Mouse (Mus musculus): ENCODE data around the gene Sigmar1.
A peak's percentile ranks its signal among the peaks of the same experiment; 100 is the strongest.
"Not testable (repeated sequence)": the region's sequence is repeated elsewhere in the genome, so short reads cannot be mapped to it uniquely, and the experiment has no call there.

Sigmar1 gene

DNA sequence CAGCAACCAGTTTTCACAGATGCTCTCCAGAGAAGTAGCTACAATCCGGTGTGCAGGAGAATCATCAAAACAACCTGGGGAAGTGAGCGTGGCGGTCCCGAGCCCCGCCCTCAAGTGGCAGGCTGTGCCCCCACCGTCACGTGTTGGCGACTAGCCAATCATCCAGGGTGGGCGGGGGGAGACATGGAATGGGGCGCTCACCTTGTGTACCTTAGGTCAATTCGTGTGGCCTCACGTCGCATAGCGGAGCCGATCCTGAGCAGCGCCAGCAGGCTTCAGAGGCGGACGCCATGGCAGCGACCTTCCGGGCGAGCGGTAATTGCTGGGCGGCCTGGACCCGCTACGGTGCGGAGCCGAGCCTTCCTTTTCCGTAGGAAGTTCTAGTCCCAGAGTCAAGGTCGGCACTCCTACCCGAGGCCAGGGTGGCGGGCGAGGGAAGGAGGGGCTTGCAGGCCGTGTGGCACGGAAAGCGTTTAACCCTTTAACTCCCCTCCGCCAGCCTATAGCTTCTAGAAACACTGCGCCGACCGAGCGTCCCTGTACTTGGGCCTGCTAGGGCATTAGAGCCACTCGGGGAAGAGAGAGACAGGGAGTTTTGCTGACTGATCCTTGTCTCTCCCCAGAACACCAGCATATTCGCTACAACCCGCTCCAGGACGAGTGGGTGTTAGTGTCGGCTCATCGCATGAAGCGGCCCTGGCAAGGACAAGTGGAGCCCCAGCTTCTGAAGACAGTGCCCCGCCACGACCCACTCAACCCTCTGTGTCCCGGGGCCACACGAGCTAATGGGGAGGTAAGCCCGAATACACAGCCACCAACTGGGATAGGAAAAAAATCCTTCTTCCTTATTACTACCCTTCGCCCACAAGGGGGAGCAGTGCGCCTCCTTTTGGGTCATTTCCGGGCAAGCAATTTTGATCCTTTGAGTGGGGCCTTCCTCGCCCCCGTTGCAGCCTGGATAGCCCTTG, at the start of gene Sigmar1:
TSS of gene Sigmar1 (minus strand) at position 820 of the 968 bp plus-strand sequence.
- DNase-seq: peak; percentile 91

DNA sequence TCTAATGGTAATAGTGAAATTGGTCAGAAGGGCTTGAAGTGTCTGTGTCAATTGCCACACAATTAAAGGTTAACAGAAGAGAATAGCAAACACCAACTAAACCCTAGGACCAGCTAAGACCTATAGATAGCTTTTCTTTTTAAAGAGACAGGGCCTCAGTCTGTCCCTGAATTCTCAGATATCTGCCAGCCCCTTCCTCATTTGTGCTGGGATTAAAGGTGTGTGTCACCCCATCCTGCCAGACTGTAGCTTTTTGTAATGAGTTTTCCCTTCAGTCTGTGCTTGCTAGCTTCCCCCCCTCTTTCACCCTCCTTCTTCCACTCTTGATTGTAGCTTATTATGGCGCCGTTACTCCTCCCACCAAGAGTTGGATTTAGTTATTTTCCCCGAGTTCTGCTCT, 27.2 kb upstream of the Sigmar1 start:
- not testable (repeated sequence) for DNase-seq

DNA sequence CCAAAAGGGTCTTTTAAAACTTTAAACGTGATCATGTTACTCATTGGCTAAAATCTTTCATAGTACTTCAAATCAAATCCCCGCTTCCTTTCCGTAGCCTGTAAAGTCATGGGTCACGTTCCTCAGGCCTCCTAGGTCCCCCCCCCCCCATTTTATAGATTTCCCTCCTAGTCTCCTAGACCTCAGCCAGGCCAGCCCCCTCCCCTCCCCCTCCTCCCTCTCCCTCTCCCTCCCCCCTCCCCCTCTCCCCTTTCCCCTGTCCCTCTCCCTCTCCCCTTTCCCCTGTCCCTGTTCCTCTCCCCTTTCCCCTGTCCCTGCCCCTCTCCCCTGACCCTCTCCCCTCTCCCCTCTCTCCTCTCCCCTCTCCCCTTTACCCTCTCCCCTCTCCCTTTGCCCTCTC, 26.8 kb upstream of the Sigmar1 start:
- not testable (repeated sequence) for DNase-seq

DNA sequence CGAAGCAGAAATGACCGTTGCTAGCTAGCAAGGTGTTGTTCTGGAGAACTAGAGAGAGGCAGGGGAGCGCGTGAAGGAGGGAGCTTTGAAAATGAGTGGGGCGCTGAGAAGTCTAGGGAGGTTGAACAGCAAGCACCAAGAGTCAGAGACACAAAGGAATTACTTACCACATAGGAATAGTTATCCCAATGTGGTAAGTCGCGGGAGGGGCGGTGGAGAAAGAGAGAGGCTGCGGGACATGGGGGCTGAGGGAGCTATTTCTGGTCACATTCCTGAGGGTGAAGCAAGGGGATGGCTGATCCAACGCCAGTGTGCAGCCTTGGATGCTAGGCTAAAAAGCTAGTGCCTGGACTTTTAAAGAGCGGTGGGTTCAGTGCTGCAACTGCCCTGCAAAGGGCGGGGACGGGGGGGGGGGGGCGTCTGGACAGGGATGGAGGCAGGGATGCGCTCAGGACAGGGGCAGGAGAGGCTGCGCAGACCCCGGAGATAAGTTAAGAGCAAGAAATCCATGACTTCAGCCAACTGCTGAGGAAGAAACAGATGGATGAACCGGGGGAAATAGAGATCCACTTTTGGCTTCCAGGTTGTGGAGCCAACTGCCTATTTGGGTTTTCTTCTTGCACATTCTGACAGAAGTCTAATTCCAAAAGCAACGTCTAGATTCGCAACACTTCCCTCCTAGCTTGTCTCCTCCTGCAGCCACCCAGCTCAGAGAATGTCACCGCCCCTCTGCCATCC, 26.0 kb upstream of the Sigmar1 start:
- DNase-seq: peak; percentile 46

DNA sequence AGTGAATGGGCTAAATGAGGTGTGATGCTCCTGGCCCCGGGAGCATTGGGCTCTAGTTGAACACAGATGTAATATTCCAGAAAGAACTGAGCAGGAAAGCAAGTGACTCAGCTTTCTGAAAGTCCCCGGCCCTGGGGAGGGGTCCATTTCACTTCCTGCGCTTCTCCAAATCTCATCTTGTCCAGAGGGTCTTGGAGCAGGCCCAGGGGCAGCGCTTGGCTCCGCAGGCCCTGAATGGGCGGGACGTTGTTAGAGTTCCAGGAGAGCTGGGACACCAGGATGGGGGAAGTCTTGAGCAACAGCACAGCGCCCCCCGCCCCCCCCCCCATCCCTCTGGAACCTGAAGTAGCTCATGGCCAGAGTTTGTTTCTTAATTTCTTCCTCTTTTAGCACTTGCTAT, 25.3 kb upstream of the Sigmar1 start:
- not testable (repeated sequence) for DNase-seq

DNA sequence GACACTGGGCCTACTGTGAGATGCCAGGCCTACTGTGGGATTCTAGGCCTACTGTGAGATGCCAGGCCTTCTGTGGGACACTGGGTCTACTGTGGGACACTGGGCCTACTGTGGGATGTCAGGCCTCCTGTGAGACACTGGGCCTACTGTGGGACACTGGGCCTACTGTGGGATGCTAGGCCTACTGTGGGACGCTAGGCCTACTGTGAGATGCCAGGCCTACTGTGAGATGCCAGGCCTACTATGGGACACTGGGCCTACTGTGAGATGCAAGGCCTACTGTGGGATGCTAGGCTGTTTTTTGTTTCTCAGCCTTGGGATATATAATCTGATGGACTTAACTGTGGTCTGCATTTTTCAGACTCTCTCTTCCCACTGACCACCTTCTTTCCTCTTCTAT, 19.9 kb upstream of the Sigmar1 start:
- DNase-seq: not testable (repeated sequence)

DNA sequence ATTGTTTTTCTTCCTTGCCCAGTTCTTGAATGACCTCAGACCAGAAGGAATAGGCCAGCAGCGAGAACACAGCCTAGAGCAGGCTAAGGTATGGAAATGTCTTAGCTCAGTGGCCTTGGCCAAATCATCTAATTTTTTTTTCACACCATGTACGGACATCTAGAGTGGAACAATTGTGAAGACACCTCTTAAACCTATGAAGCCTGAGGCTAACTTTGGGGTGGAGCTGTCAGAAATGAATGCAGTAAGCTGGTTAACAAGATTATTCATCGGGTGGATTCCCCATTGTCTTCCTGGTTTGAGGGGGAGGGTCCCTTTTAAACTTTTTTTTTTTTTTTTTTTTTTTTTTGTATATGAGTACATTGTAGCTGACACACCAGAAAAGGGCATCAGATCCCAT, 18.5 kb upstream of the Sigmar1 start:
- not testable (repeated sequence) for DNase-seq

DNA sequence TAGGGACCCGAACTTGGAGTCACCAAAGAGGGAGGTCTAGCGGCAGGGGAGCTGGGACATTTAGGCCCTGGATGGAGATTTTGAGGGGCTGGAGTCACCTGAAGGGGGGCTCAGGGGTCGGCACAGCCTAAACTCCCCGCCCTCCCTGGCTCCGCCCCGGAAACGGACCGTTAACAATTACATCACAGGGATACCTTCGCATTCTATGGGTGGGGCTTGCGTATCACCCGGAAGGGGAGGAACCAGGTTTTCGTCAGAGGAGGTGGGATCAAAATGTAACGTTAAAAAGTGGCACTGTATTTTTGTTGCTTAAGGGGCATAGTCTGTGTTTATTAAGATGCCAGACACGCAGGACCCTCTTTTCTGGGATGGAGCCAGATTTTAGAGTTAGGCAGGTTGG, 18.0 kb upstream of the Sigmar1 start, which contains the start of gene Ccl27a:
TSS of gene Ccl27a (minus strand) at position 246 of the 400 bp plus-strand sequence.
- DNase-seq: peak; percentile 93

DNA sequence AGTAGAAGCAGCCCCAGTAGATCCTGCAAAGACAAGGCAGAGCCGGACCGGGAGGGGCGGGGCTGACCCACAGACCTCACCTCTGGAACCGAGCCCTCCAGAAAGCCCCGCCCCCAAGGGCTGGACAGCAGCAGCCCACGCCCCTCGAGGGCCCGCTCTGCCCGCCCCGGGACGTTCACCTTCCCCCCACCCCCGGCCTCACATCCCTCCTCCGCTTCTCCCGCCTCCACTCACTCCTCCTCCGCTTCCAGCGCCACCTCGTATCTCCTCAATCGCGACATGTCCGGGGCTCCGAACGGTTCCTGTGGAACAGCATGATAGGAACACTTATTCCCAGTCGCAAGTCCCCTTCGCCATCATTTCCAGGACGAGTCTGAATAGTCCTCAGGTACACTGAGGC, 17.5 kb upstream of the Sigmar1 start:
- DNase-seq: peak; percentile 83

DNA sequence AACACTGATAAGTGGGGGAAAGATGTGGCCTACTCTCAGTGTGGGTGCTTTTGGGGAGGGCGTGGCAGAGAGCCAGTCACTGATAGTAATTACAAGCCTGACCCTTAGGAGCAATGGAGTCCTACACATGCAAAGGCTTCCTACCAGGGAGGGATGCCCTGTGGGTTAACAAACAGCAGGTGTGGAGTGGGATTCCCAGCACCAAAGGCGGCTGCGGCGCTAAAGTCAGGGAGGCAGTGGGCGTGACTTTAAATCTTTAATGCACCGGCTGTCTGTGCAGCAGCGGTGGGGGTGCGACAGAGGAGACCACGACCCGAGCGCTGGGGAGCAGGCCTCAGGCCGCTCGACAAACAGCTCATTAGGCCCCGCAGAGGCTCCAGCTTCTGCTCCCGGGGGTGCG, 17.0 kb upstream of the Sigmar1 start:
- peak; percentile 67 for DNase-seq

DNA sequence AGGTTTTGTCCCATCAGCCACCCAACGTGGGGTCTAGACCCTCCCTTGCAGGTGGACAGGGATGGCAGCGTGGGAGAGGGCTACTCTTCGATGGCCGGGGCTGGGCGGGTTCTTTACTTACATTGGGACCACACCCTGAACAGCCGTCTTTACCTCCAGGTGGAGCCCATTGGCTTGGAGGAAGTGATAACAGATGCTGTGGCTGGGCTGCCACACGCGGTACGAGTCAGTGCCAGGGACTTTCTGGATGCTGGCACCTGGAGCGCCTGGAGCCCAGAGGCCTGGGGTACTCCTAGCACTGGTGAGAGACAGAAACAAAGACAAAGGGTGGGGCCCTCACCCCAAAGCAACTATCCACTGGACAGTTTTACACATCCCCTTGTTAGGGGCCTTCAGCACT, 11.3 kb upstream of the Sigmar1 start:
- DNase-seq: peak; percentile 40

DNA sequence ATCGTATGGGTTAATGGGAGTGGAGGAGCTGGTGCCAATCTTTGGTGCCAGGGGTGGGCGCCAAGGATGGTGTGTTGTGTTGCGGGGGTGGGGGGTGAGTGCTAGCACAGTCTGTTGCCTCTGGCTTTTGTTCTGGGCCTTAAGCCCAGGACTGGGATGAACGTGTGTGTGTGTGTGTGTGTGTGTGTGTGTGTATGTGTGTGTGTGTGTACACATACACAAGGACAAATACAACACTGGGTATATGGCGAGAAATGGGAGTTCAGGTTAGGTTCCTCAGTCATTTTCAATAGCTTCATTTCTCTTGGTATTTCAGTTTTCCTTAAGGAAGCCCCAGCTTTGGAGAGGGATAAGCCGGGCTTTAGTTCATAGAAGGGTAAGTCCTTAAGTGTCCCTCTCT, 7.2 kb upstream of the Sigmar1 start:
- DNase-seq: not testable (repeated sequence)

DNA sequence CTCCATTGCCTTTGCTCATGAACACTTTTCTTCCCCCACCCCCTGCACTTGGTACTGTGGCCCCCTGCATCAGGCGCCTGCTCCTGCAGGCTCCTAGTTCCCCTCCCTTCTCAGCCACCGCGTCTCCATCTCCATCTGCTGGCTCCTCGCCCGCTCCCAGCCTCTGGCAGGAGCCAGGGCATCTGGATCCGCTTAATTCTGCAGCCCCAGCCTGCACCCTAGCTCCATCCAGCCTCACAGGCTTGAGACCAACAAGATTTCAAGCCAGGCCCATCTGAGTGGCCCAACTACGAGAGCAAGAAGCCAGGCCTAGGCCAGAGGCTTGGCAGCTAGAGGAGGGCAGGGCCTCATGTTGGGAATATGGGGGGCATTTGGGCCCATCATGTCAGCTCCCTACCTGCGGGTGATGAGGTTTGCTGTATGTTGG, 6.7 kb upstream of the Sigmar1 start:
- DNase-seq: peak; percentile 71

DNA sequence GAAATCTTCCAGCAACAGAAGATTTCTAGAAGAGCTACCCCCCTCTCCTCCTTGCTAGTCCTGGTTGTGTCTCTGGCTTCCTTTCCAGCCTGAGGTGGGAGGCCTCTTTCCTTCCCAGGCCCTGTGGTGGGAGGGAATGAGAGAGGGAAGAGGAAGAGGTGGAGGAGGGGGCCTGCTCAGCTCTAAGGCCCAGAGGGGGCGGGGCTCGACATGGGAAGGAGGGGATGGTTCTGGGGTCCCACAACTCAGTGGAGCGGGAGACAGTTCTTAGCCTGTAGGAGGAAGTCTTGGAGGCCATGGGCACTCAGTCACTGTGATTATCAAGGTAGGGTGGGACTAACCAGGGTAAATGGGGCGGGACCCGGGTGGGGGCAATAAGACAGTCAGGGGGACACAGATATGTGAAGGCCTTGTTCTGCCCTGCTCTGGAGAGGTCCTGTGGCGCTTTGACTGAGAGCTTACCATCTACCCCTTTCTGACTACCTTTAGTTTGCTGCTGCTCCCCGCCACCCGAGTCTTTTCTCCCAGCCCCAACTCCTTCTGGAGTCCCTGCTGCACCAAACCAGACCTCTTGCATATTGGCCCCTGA, 6.2 kb upstream of the Sigmar1 start:
- peak; percentile 60 for DNase-seq

DNA sequence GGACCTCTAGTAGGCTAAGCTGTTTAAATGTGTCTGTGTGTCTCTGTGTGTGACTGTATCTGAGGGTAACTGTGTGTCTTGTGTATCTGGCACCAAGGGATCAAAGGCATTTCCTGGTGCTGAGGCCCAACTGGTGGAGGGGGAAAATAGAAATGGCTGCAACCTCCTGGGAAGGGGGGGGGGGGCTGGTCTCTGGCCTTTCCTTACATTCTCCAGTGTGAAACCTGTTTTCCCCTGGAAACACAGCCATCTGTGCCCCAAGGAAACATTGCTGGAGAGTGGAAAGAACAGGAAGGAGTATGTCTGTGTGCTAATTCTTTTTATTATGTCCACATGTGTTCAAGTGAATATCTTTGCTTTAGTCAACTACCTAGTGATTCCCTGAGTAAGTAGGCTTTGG, 5.7 kb upstream of the Sigmar1 start:
- DNase-seq: no peak

DNA sequence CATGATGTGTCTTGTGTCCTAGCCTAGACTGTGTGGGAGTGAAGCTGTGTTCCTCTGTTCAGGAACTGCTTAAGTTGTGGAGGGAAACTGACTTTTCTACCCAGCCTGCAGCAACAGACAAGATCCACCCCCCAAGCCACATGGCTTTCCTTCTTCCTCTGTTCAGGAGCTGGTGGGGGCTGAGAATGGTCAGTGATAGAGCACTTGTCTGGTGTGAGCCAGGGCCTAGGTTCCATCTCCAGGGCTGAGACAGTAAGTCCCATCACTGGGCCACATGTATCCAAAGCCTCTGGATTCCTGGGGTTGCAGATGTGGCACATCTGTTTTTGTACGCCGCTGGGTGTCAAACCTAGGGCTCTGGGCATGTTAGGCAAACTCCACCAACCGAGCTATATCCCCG, 5.0 kb upstream of the Sigmar1 start:
- DNase-seq: peak; percentile 50

DNA sequence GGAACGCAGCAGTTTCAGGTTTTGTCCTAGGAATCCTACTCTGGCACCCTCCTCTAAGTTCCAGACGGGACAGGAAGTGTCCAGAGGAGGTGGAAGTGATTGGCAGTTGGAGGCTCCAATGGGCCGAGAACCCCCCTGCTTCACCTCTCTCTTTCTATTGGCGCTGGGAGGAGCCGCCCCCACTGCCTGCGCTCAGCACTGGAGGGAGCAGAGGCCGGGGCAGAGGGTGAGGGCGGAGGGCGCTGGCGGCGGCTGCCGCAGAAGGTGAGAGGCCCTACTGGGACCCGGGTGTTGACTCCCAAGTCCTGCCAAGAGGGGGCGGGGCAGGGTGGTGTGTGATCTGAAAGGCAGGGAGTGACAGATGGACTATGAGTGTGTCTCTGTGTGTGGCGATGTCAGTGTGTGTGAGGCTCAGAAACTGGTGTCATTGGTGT, 4.3 kb upstream of the Sigmar1 start:
- DNase-seq: peak; percentile 95

DNA sequence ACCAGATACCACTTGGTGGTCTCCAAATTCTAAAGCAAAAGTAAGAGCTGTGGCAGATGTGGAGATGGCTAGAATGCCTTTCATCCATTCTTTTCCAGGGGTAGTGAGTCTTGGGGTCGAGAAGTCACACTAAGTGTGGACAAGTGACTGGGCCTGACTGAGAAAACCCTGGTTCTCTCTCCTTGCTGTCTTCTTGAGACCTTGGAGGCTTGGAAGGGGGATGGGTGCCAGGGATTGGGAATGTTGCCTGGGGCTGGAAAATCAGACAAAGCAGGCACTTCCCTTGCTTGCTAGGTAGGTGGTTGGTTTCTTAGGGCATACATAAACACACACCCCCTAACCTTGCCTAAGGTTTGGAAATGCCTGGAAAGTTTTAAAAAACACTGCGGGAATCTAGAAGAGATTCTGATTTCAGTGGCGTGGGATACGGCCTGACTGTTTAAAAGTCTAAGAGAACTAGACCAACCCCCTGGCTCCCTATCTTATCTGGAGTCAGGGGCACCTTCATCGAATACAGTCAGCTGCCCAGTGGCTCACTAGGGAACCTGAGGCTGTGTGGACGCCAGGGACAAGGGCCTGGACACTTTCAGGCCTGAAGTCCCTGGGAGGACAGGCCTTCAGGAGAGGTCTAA, 3.8 kb upstream of the Sigmar1 start:
- peak; percentile 59 for DNase-seq

DNA sequence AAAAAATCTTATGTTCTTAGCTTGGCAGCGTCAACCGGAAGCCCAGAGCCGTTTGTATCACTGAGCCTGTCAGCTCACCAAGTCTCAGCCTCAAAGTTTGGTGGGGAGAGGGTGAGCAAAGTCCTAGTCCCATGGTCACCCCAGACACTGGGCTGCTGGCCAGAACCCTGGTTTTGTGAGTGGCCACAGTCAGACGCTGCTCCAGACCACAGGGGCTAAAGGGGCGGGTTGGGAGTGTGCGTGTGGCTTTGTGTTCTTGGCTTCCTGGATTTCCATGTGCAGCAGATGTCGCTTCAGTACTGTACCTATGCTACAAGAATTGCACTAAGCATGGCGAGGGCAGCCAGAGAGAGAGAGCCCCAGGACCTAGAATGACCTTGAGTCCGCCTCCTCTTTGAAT, 3.2 kb upstream of the Sigmar1 start:
- DNase-seq: peak; percentile 68

DNA sequence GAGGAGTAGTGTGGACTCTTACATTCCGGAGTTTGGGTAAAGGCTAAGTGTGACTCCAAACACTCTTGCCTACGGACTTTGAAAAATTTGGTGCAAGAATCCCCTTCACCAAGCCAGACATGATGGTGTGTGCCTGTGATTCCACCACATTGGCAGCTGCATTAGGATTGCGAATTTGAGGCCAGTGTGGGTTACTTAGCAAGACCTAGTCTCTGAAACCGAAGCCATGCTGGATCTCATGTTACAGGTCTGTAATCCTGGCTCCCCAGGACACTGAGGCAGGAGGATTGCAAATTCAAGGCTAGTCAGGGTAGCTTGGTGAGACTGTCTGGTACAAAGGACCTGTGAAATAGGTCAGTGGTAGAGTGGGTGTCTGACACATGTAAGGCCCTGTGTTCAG, 2.7 kb upstream of the Sigmar1 start:
- no peak for DNase-seq

DNA sequence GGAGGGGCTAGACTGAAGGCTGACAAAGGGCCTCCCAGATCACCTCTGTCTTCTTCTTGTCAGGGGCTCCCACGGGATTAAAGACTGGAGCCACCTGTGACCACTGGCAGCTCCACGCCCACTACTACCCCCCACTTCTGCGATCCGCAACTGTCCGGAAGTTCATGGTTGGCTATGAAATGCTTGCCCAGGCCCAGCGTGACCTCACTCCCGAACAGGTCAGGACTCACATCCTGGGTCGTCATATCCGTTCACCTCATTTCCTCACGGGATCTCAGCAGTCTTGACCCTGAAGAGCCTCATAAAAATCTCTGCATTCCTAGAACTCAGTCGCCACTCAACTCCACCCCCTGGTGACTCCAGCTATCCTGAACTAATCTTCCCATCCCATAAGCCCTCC, 2.1 kb upstream of the Sigmar1 start:
- DNase-seq: peak; percentile 59

DNA sequence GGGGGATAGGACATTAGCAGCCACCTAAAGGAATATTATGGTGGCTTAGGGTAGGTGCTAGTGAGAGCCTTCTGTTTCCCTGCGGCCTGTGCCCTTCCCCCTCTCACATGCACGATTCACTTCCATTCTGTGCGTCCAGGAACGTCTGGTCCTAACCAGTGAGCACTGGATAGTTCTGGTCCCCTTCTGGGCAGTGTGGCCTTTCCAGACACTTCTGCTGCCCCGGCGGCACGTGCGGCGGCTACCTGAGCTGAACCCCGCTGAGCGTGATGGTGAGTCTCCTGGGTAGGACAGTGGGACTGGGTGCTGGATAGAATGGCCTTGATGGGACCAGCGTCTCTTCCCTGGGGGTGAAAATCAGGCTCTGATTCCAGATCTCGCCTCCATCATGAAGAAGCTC, 1.4 kb upstream of the Sigmar1 start:
- peak; percentile 50 for DNase-seq

DNA sequence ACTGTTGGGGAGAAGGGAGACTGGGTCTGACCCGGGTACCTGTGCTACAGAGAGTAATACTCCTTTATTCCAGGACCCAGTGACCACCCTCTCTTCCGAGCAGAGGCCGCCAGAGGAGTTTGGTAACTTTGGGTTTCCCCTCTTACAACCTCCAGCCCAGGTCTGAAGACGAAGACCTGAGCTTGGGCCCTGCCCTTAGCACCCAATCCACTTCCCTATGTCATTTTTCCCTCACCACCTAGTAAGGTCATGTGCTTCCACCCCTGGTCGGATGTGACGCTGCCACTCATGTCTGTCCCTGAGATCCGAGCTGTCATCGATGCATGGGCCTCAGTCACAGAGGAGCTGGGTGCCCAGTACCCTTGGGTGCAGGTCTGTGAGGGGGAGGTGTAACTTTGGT, 483 bp upstream of the Sigmar1 start:
- peak; percentile 63 for DNase-seq

Measured in cerebellum, adult 9-11 months (tissue).